Mouse (Mus musculus) hindbrain, embryonic 14.5 days (tissue): ENCODE results near the gene Stoml2. TPM values are rescaled to one million over a fixed set of nuclear protein-coding genes. Genes with fewer than 3 reads are reported as not detected.

Experiments
- ATAC-seq: fragments of 200-750 bp; cut with Nextera tagmentation; 2 replicates; pipeline ENCODE4 v1.8.0; 2017; ENCODE audit warnings: moderate number of reproducible peaks, mild to moderate bottlenecking, moderate TSS enrichment, moderate library complexity; ENCODE audit not compliant: low FRiP score
- DNase-seq: peaks from one replicate; pipeline ENCODE4 v3.0.0-alpha.2; 2015; ENCODE audit warnings: low spot score
- H3K27ac ChIP-seq: fragments of 300-500 bp; sonication (generic); 2 replicates; pipeline ENCODE4 v1.5.1; 2014; ENCODE audit warnings: mild to moderate bottlenecking, moderate library complexity
- H3K27me3 ChIP-seq: fragments of 300-500 bp; sonication (generic); 2 replicates; pipeline ENCODE4 v1.6.1; 2014; ENCODE audit warnings: mild to moderate bottlenecking, low read length, mixed read lengths; ENCODE audit not compliant: control insufficient read depth, insufficient read depth
- H3K36me3 ChIP-seq: fragments of 300-500 bp; sonication (generic); replicated peaks from 2 replicates; pipeline ENCODE4 v1.6.1; 2014; ENCODE audit not compliant: control insufficient read depth, insufficient read depth
- H3K4me1 ChIP-seq: fragments of 300-500 bp; sonication (generic); replicated peaks from 2 replicates; pipeline ENCODE4 v1.6.1; 2014; ENCODE audit warnings: antibody characterized with exemption, low read length, mixed read lengths; ENCODE audit not compliant: control insufficient read depth, insufficient read depth
- H3K4me2 ChIP-seq: fragments of 300-500 bp; sonication (generic); replicated peaks from 2 replicates; pipeline ENCODE4 v1.6.1; 2014; ENCODE audit warnings: mild to moderate bottlenecking, moderate library complexity
- H3K4me3 ChIP-seq: fragments of 300-500 bp; sonication (generic); replicated peaks from 2 replicates; pipeline ENCODE4 v1.5.1; 2014; ENCODE audit warnings: mild to moderate bottlenecking, low read length
- H3K9ac ChIP-seq: fragments of 300-500 bp; sonication (generic); 2 replicates; pipeline ENCODE4 v1.6.1; 2014
- H3K9me3 ChIP-seq: fragments of 300-500 bp; sonication (generic); 2 replicates; pipeline ENCODE4 v1.6.1; 2016; ENCODE audit warnings: low read length; ENCODE audit not compliant: control insufficient read depth
- WGBS: fragments of 180-500 bp; shearing (Covaris S2); extraction: QIAGEN DNeasy Blood & Tissue Kit; methylation state at CpG from one replicate; pipeline ENCODE4 v1.1.7; 2014; 5-methylcytosine and 5-hydroxymethylcytosine counted together
- polyA plus RNA-seq: library from polyadenylated mRNA; unstranded; fragments of >200 nt; fragmentation: Nextera tagmentation; extraction: Ambion mirVana; gene quantifications from 2 replicates; pipeline ENCODE4 v1.2.1, GENCODE M21; 2014

Gene Stoml2
- polyA plus RNA-seq = 215 and 231 TPM in 2 replicates

- Histone ChIP-seq H3K4me1 (peaks cover 21% of the 10 kb centered on the region; the same call in 1 of the 2 replicates), H3K4me3 (peak within 1 kb of the TSS; percentile 82), H3K9ac (peak within 1 kb of the TSS; percentile 91), H3K27me3 (no peaks in the 10 kb centered on the region), H3K27ac (peak within 1 kb of the TSS; percentile 90), H3K36me3 (peaks cover 73% of the 10 kb centered on the region), H3K9me3 (no peaks in the 10 kb centered on the region), H3K4me2 (peak within 1 kb of the TSS; percentile 81)
- DNase-seq (peak; percentile 92), ATAC-seq (peak; percentile 95)
- WGBS = under 1% methylated on average over 38 of the region's 38 CpGs
These were observed at the start of gene Stoml2 for GRCm38 (mm10) chr4:43031237-43031995. TSS of gene Stoml2 (minus strand) at chr4:43031710.

- Histone ChIP-seq H3K9me3 (no peaks in the 10 kb centered on the region), H3K36me3 (no peaks in the 10 kb centered on the region), H3K27ac (no peak overlapping the region), H3K4me3 (no peak overlapping the region), H3K27me3 (no peaks in the 10 kb centered on the region), H3K4me2 (no peak overlapping the region), H3K9ac (no peak overlapping the region), H3K4me1 (no peaks in the 10 kb centered on the region)
- no peak for DNase-seq
- 63% methylated on average over 7 of the region's 7 CpGs for WGBS
- ATAC-seq = no peak
These were observed 46.7 kb upstream of the Stoml2 start for GRCm38 (mm10) chr4:43078071-43078718.

- H3K4me1 ChIP-seq = no peaks in the 10 kb centered on the region
- no peaks in the 10 kb centered on the region for H3K9me3 ChIP-seq
- ATAC-seq (no peak), DNase-seq (no peak)
- H3K36me3 ChIP-seq = no peaks in the 10 kb centered on the region
- H3K4me3 ChIP-seq = no peak overlapping the region
- H3K27me3 ChIP-seq = no peaks in the 10 kb centered on the region
- no peak overlapping the region for H3K27ac ChIP-seq
- H3K4me2 ChIP-seq = no peak overlapping the region
- H3K9ac ChIP-seq = no peak overlapping the region
These were observed 43.4 kb upstream of the Stoml2 start for GRCm38 (mm10) chr4:43074923-43075322.

- H3K27ac ChIP-seq = no peak overlapping the region
- no peak for DNase-seq
- H3K4me3 ChIP-seq = no peak overlapping the region
- 98% methylated on average over 4 of the region's 4 CpGs for WGBS
- H3K36me3 ChIP-seq = no peaks in the 10 kb centered on the region
- H3K9ac ChIP-seq = no peak overlapping the region
- H3K9me3 ChIP-seq = no peaks in the 10 kb centered on the region
- H3K4me1 ChIP-seq = no peaks in the 10 kb centered on the region; the same call in 1 of the 2 replicates
- no peaks in the 10 kb centered on the region for H3K27me3 ChIP-seq
- H3K4me2 ChIP-seq = no peak overlapping the region
- ATAC-seq = no peak
These were observed 34.0 kb upstream of the Stoml2 start for GRCm38 (mm10) chr4:43065471-43065870.

- no peaks in the 10 kb centered on the region for H3K27me3 ChIP-seq
- H3K36me3 ChIP-seq = no peaks in the 10 kb centered on the region
- no peak for ATAC-seq
- DNase-seq = no peak
- H3K9me3 ChIP-seq = no peaks in the 10 kb centered on the region
- H3K4me2 ChIP-seq = peak overlapping the region; percentile 74
- H3K9ac ChIP-seq = 0 out of 2 replicates have a peak overlapping the region, but pooled peaks have one; percentile 8
- 60% methylated on average over 3 of the region's 3 CpGs for WGBS
- peaks cover 11% of the 10 kb centered on the region for H3K4me1 ChIP-seq
- peak overlapping the region; percentile 90 for H3K4me3 ChIP-seq
- no peak overlapping the region for H3K27ac ChIP-seq
These were observed 28.8 kb upstream of the Stoml2 start for GRCm38 (mm10) chr4:43060286-43060685.

GRCm38 (mm10) chr4:43059697-43060096 is 28.2 kb upstream of the Stoml2 start:
- H3K36me3 ChIP-seq = no peaks in the 10 kb centered on the region
- ATAC-seq (no peak), DNase-seq (no peak)
- peaks cover 11% of the 10 kb centered on the region for H3K4me1 ChIP-seq
- no peaks in the 10 kb centered on the region for H3K27me3 ChIP-seq
- peak overlapping the region; percentile 77 for H3K9ac ChIP-seq
- 30% methylated on average over 3 of the region's 3 CpGs for WGBS
- H3K4me3 ChIP-seq = peak overlapping the region; percentile 90
- peak overlapping the region; percentile 74 for H3K4me2 ChIP-seq
- H3K9me3 ChIP-seq = no peaks in the 10 kb centered on the region
- H3K27ac ChIP-seq = no peak overlapping the region

- no peaks in the 10 kb centered on the region for H3K9me3 ChIP-seq
- DNase-seq (peak; percentile 89), ATAC-seq (peak; percentile 97)
- under 1% methylated on average over 83 of the region's 90 CpGs for WGBS
- peak within 1 kb of the TSS; percentile 74 for H3K4me2 ChIP-seq
- no peaks in the 10 kb centered on the region for H3K36me3 ChIP-seq
- peak within 1 kb of the TSS; percentile 78 for H3K27ac ChIP-seq
- H3K4me1 ChIP-seq = peaks cover 11% of the 10 kb centered on the region
- H3K27me3 ChIP-seq = no peaks in the 10 kb centered on the region
- H3K9ac ChIP-seq = peak within 1 kb of the TSS; percentile 77
- peak within 1 kb of the TSS; percentile 90 for H3K4me3 ChIP-seq
These were observed 27.5 kb upstream of the Stoml2 start, which contains the start of gene Unc13b for GRCm38 (mm10) chr4:43058753-43059654. TSS of gene Unc13b (plus strand) at chr4:43058953.

GRCm38 (mm10) chr4:43058392-43058752 is 26.9 kb upstream of the Stoml2 start:
- ATAC-seq (peak; percentile 23; the same call in 1 of the 2 replicates), DNase-seq (no peak)
- Histone ChIP-seq H3K4me1 (peaks cover 11% of the 10 kb centered on the region), H3K27me3 (no peaks in the 10 kb centered on the region), H3K4me3 (peak overlapping the region; percentile 90), H3K9me3 (no peaks in the 10 kb centered on the region), H3K9ac (no peak overlapping the region), H3K36me3 (no peaks in the 10 kb centered on the region), H3K27ac (0 out of 2 replicates have a peak overlapping the region, but pooled peaks have one; percentile 78), H3K4me2 (peak overlapping the region; percentile 74)
- WGBS = 20% methylated on average over 8 of the region's 8 CpGs

GRCm38 (mm10) chr4:43057654-43058053 is 26.1 kb upstream of the Stoml2 start:
- Histone ChIP-seq H3K9ac (no peak overlapping the region), H3K9me3 (no peaks in the 10 kb centered on the region), H3K4me3 (no peak overlapping the region), H3K27ac (no peak overlapping the region), H3K27me3 (no peaks in the 10 kb centered on the region), H3K4me1 (peaks cover 11% of the 10 kb centered on the region), H3K36me3 (no peaks in the 10 kb centered on the region), H3K4me2 (no peak overlapping the region)
- ATAC-seq = no peak
- WGBS = 92% methylated on average over 5 of the region's 5 CpGs
- no peak for DNase-seq
